Mouse (Mus musculus) MEL (cell line): ENCODE results near the gene Ddx54.

Source experiments
- CTCF ChIP-seq, 3 experiments: IDR thresholded peaks in 2 of 3; conservative IDR thresholded peaks in 1 of 3; 2 replicates each; pipeline ENCODE4 v1.5.1; 2011 to 2012; ENCODE audit warnings: low read length in 3 of 3, low read depth in 2 of 3, mild to moderate bottlenecking in 2 of 3, improper control_type of control experiment in 1 of 3, inconsistent platforms in 1 of 3, mixed read lengths in 1 of 3, moderate library complexity in 1 of 3; ENCODE audit not compliant: control insufficient read depth in 1 of 3, insufficient read depth in 1 of 3, poor library complexity in 1 of 3, severe bottlenecking in 1 of 3
- ETS1 ChIP-seq: IDR thresholded peaks from 2 replicates; pipeline ENCODE4 v1.6.1; 2012; ENCODE audit warnings: low read depth, mild to moderate bottlenecking, inconsistent platforms, low read length, improper control_type of control experiment, moderate library complexity
- GATA1 ChIP-seq: IDR thresholded peaks from 2 replicates; pipeline ENCODE4 v1.6.1; 2011; ENCODE audit warnings: low read depth, low read length, improper control_type of control experiment
- KAT2A ChIP-seq: conservative IDR thresholded peaks from 2 replicates; pipeline ENCODE4 v1.6.1; 2012; ENCODE audit warnings: low read depth, low read length, improper control_type of control experiment, inconsistent platforms
- MAX ChIP-seq: IDR thresholded peaks from 2 replicates; pipeline ENCODE4 v1.6.1; 2011; ENCODE audit warnings: low read length, improper control_type of control experiment
- MYC ChIP-seq: IDR thresholded peaks from 2 replicates; pipeline ENCODE4 v1.6.1; 2011; ENCODE audit warnings: low read depth, mild to moderate bottlenecking, low read length, improper control_type of control experiment, moderate library complexity
- POLR2AphosphoS2 ChIP-seq: IDR thresholded peaks from 2 replicates; pipeline ENCODE4 v1.6.1; 2011; ENCODE audit warnings: low read length, improper control_type of control experiment
- SIN3A ChIP-seq: IDR thresholded peaks from 2 replicates; pipeline ENCODE4 v1.6.1; 2012; ENCODE audit warnings: low read length, improper control_type of control experiment, inconsistent platforms
- ZC3H11A ChIP-seq: IDR thresholded peaks from 2 replicates; pipeline ENCODE4 v1.6.1; 2012; ENCODE audit warnings: low read depth, mild to moderate bottlenecking, inconsistent platforms, low read length, improper control_type of control experiment
- ZKSCAN1 ChIP-seq: IDR thresholded peaks from 2 replicates; pipeline ENCODE4 v1.6.1; 2012; ENCODE audit warnings: low read depth, mild to moderate bottlenecking, inconsistent platforms, low read length, improper control_type of control experiment, moderate library complexity

GRCm38 (mm10) chr5:120647361-120647760, 34.8 kb downstream of the Ddx54 start:
- TF ChIP-seq MYC (no peak), ZC3H11A (no peak), CTCF (IDR thresholded peaks at IDR 0.05 in 2 of 3, conservative IDR thresholded peaks at IDR 0.05 in 1 of 3; ENCODE audit: control insufficient read depth in 1 of 3, insufficient read depth in 1 of 3, low read depth in 2 of 3, low read length in 3 of 3, poor library complexity in 1 of 3, severe bottlenecking in 1 of 3) (no peak), GATA1 (no peak), POLR2AphosphoS2 (no peak), MAX (no peak), ZKSCAN1 (no peak), KAT2A (no peak), SIN3A (no peak), ETS1 (no peak)
